Mouse (Mus musculus): ENCODE data around the gene Vwa5b2. TPM values are rescaled to one million over a fixed set of nuclear protein-coding genes. Genes with fewer than 3 reads are reported as not detected.

The Vwa5b2 gene
- polyA plus RNA-seq, 1 experiment from 2014 or later, result 5.5 TPM

DNA sequence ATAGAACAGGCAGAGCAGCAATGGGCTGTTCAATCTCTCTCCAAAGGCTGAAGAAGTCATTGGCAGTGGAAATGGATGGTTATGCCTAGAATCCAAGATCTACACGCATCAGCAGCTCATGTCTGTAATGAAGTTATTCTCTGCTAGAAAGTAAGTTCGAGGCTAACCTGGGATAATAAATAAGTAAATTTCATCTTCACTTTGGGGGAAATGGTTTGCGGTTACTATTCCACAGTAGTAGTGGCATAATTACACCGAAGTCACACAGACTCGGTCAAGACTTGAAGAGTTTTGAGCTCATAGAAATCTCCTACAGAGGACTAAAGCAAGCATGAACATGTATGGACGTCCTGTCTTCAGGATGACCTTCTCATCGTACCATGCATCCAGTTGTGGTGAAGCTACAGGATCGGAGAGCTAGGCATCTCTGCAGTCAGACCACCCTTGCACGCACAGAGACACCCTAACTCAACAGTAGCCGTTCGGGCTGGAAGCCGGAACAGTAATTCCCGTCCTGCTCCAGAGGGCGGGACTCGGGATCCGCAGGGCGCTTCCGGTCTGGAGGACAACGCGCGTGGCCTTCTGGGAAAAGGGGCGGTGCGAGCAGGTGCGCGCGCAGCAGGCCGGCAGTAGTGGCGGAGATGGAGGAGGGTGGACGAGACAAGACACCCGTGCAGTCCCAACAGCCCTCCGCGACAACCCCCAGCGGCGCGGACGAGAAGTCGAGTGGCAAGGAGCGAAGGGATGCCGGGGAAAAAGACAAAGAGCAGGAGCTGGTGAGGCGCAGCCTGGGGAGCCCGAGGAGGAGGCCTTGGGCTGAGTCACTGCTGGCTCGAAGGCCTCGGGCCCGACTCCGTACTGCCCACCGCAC is 62.0 kb downstream of the Vwa5b2 start, which contains the start of gene Psmd2:
Gene Psmd2 (plus strand): TSS at position 577 of the 871 bp plus-strand sequence.
- WGBS, result 2% methylated on average over 46 of the region's 46 CpGs
- Histone ChIP-seq H3K4me1 (ENCODE audit: control insufficient read depth, insufficient read depth, low read length) (peaks cover 12% of the 10 kb centered on the region), H3K4me3 (ENCODE audit: low read length) (peak within 1 kb of the TSS; percentile 74), H3K9me3 (ENCODE audit: control insufficient read depth, low read length) (no peaks in the 10 kb centered on the region), H3K9ac (ENCODE audit: low read depth, low read length) (peak within 1 kb of the TSS; percentile 88), H3K36me3 (ENCODE audit: control insufficient read depth, insufficient read depth, low read length) (no peaks in the 10 kb centered on the region), H3K27me3 (replicated peaks; ENCODE audit: control insufficient read depth, insufficient read depth, low read length) (no peaks in the 10 kb centered on the region), H3K27ac (ENCODE audit: low read length) (peak within 1 kb of the TSS; percentile 80), H3K4me2 (ENCODE audit: low read depth, low read length) (peak within 1 kb of the TSS; percentile 83)
- peak; percentile 97 for ATAC-seq

DNA sequence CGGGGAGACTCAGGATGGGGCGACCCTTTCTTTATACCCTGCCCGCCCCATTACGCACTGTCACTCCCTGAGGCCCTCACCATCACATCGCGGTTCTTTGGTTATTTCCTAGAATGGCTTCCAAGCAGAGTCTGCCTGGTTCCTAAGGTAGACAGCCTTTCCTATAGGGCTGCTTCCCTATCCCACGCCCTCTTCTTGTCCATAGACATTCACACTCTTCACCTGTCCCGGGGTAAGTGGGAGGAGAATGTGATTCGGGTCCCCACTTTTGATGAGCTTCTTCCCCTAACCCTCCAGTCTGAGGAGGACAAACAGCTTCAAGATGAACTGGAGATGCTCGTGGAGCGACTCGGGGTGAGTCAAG is 62.7 kb downstream of the Vwa5b2 start:
- Histone ChIP-seq H3K9ac (ENCODE audit: low read depth, low read length) (peak overlapping the region; percentile 88), H3K4me3 (ENCODE audit: low read length) (peak overlapping the region; percentile 74), H3K27ac (ENCODE audit: low read length) (0 out of 2 replicates have a peak overlapping the region, but pooled peaks have one; percentile 40), H3K36me3 (ENCODE audit: control insufficient read depth, insufficient read depth, low read length) (peaks cover 4% of the 10 kb centered on the region; the same call in 1 of the 2 replicates), H3K4me2 (ENCODE audit: low read depth, low read length) (peak overlapping the region; percentile 83), H3K27me3 (replicated peaks; ENCODE audit: control insufficient read depth, insufficient read depth, low read length) (no peaks in the 10 kb centered on the region), H3K9me3 (ENCODE audit: control insufficient read depth, low read length) (no peaks in the 10 kb centered on the region), H3K4me1 (ENCODE audit: control insufficient read depth, insufficient read depth, low read length) (peaks cover 12% of the 10 kb centered on the region)
- WGBS, result 8% methylated on average over 12 of the region's 12 CpGs
- peak; percentile 59; the same call in 1 of the 2 replicates for ATAC-seq

DNA sequence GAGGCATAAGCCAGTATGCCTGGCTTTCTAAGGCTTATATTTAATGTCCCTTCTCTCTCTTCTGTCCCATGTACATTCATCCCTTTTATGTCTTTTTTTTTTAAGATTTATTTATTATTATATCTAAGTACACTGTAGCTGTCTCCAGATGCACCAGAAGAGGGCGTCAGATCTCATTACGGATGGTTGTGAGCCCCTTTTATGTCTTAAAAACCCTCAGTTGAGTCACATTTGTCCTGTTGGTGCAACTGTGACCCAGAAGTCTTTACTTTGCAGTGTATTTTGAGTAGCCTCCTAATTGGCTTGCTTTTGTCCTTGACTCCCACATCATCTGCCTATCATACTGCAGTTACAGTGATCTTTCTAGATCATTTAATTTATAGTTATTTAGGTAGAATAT is 64.0 kb downstream of the Vwa5b2 start:
- Histone ChIP-seq H3K9ac (ENCODE audit: low read depth, low read length) (no peak overlapping the region), H3K4me3 (ENCODE audit: low read length) (no peak overlapping the region), H3K9me3 (ENCODE audit: control insufficient read depth, low read length) (no peaks in the 10 kb centered on the region), H3K27ac (ENCODE audit: low read length) (no peak overlapping the region), H3K4me1 (ENCODE audit: control insufficient read depth, insufficient read depth, low read length) (peaks cover 12% of the 10 kb centered on the region), H3K36me3 (ENCODE audit: control insufficient read depth, insufficient read depth, low read length) (peaks cover 4% of the 10 kb centered on the region; the same call in 1 of the 2 replicates), H3K27me3 (replicated peaks; ENCODE audit: control insufficient read depth, insufficient read depth, low read length) (no peaks in the 10 kb centered on the region), H3K4me2 (ENCODE audit: low read depth, low read length) (no peak overlapping the region)
- no peak for ATAC-seq
- 52% methylated on average over 2 of the region's 2 CpGs for WGBS

MicroRNAs encoded within 50 kb of the gene (microRNA counts, 519-probe panel; counts per million panel counts)
- microRNA mmu-miR-1224, result 2,391 counts per million, percentile 57 among the panel's probes with 10 or more counts

Small RNA genes lying within 50 kb of the gene (microRNA-seq; reads per million reads assigned to microRNA genes)
- gene Mir1224, result 10.9 reads per million, percentile 23 among the genes with 10 or more reads in this experiment

Other genes starting within 250 kb of the Vwa5b2 start
- gene Abcc5, start 163.1 kb upstream of the Vwa5b2 start, polyA plus RNA-seq (2015; fragmentation: Nextera tagmentation; extraction: Ambion mirVana), result 28.0 and 31.0 TPM in 2 replicates
- 90.0 and 93.7 TPM in 2 replicates for gene Eif2b5, start 90.7 kb upstream of the Vwa5b2 start, polyA plus RNA-seq (2015; fragmentation: Nextera tagmentation; extraction: Ambion mirVana)
- 15.7 and 18.5 TPM in 2 replicates for gene Dvl3, start 72.5 kb upstream of the Vwa5b2 start, polyA plus RNA-seq (2015; fragmentation: Nextera tagmentation; extraction: Ambion mirVana)
- gene Ap2m1, start 54.0 kb upstream of the Vwa5b2 start, polyA plus RNA-seq (2015; fragmentation: Nextera tagmentation; extraction: Ambion mirVana), result 679 and 681 TPM in 2 replicates
- 64.8 and 67.7 TPM in 2 replicates for gene Abcf3, start 40.9 kb upstream of the Vwa5b2 start, polyA plus RNA-seq (2015; fragmentation: Nextera tagmentation; extraction: Ambion mirVana)
- gene Eef1akmt4, start 22.1 kb downstream of the Vwa5b2 start, polyA plus RNA-seq (2015; fragmentation: Nextera tagmentation; extraction: Ambion mirVana), result 31.7 and 34.7 TPM in 2 replicates
- not detected in 2 replicates for gene Gm49333, start 22.1 kb downstream of the Vwa5b2 start, polyA plus RNA-seq (2015; fragmentation: Nextera tagmentation; extraction: Ambion mirVana)
- 44.3 and 47.5 TPM in 2 replicates for gene Alg3, start 22.3 kb downstream of the Vwa5b2 start, polyA plus RNA-seq (2015; fragmentation: Nextera tagmentation; extraction: Ambion mirVana)
- gene Camk2n2, start 31.8 kb downstream of the Vwa5b2 start, polyA plus RNA-seq (2015; fragmentation: Nextera tagmentation; extraction: Ambion mirVana), result 0.38 and 0.40 TPM in 2 replicates
- gene Ece2, start 40.4 kb downstream of the Vwa5b2 start, polyA plus RNA-seq (2015; fragmentation: Nextera tagmentation; extraction: Ambion mirVana), result 1.7 TPM in 2 replicates
- 276 and 309 TPM in 2 replicates for gene Psmd2, start 62.2 kb downstream of the Vwa5b2 start, polyA plus RNA-seq (2015; fragmentation: Nextera tagmentation; extraction: Ambion mirVana)
- gene Eif4g1, start 78.8 kb downstream of the Vwa5b2 start, polyA plus RNA-seq (2015; fragmentation: Nextera tagmentation; extraction: Ambion mirVana), result 158 and 162 TPM in 2 replicates
- 6.2 and 6.8 TPM in 2 replicates for gene Fam131a, start 103.8 kb downstream of the Vwa5b2 start, polyA plus RNA-seq (2015; fragmentation: Nextera tagmentation; extraction: Ambion mirVana)
- gene Polr2h, start 128.2 kb downstream of the Vwa5b2 start, polyA plus RNA-seq (2015; fragmentation: Nextera tagmentation; extraction: Ambion mirVana), result 84.5 and 95.5 TPM in 2 replicates
- 12.0 and 13.1 TPM in 2 replicates for gene Clcn2, start 128.3 kb downstream of the Vwa5b2 start, polyA plus RNA-seq (2015; fragmentation: Nextera tagmentation; extraction: Ambion mirVana)
- gene Chrd, start 143.7 kb downstream of the Vwa5b2 start, polyA plus RNA-seq (2015; fragmentation: Nextera tagmentation; extraction: Ambion mirVana), result 3.0 and 3.1 TPM in 2 replicates
- 2.6 and 2.9 TPM in 2 replicates for gene Thpo, start 145.0 kb downstream of the Vwa5b2 start, polyA plus RNA-seq (2015; fragmentation: Nextera tagmentation; extraction: Ambion mirVana)

Measured in intestine, embryonic 16.5 days (tissue).